Mouse (Mus musculus): Measurements from ENCODE around the gene Car7. TPM values are rescaled to one million over a fixed set of nuclear protein-coding genes. Genes with fewer than 3 reads are reported as not detected.

Car7 gene
- polyA plus RNA-seq, 2 experiments = 5.0 to 11.2 TPM

DNA sequence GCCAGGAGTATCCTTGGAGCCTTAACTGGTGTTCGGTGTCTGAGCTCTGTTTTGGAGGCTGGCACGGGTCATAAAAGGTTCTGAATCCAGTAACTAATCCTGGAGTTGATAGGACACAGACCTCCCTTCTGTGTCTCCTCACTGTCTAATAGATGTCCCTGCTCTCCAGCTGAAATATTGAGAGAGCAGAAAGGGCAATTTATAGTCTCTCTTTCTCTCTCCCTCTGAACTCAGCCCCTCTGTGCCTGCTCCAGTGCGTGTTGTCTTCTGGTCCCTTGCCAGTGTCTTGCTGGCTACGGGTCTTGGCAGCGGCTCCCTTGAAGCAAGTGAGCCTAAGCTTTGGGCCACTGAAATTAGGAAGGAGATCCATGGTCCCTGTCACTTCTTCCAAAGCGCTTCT, 63.2 kb downstream of the Car7 start:
- 79% methylated on average over 6 of the region's 6 CpGs for WGBS (ENCODE audit: insufficient replicate concordance)
- ATAC-seq (ENCODE audit: insufficient read depth) = no peak
- no peak for TF ChIP-seq EP300 (IDR thresholded peaks at IDR 0.05; ENCODE audit: low read depth)
- TF ChIP-seq CTCF (IDR thresholded peaks at IDR 0.05; ENCODE audit: low read depth) = no peak
- Histone ChIP-seq H3K4me3 (ENCODE audit: insufficient read depth in 1 of 2, low read depth in 2 of 2, low read length in 2 of 2) (no peak overlapping the region), H3K36me3 (replicated peaks; ENCODE audit: control insufficient read depth, insufficient read depth, low read depth) (peaks cover 2% of the 10 kb centered on the region; the same call in 1 of the 2 replicates), H3K4me1 (replicated peaks; ENCODE audit: control insufficient read depth in 2 of 2, insufficient read depth in 2 of 2, low read length in 1 of 2) (peaks cover 0 to 11% of the 10 kb centered on the region in 2 experiments; a peak in 3 of 4 replicates), H3K4me2 (ENCODE audit: low read depth) (no peak overlapping the region), H3K9me3 (ENCODE audit: control insufficient read depth, low read length) (no peaks in the 10 kb centered on the region), H3K27me3 (ENCODE audit: control insufficient read depth, insufficient read depth, low read length) (peaks cover 3% of the 10 kb centered on the region), H3K9ac (replicated peaks) (no peak overlapping the region), H3K27ac (no peak overlapping the region)
- DNase-seq (ENCODE audit: low read depth in 3 of 3, low spot score in 3 of 3) = no peak

DNA sequence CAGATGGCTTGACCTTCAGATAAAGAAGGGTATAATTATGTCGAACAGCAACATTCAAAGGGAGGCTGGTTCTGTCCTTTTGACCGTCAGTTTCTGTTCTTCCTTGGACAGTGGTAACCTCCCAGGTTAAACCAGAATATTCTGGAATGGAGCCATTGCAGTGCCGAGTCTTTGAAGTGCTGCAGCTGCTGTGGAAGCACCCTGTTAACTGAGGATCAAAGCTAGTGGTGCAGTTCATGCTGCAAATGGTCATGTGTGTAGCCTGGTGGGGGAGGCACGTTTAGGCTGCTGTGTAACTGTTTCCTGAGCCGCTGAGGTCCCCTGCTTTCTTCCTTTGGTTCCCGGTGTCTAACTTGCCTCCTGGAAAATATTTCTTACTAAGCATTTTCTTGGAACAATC, 64.0 kb downstream of the Car7 start:
- Histone ChIP-seq H3K4me3 (ENCODE audit: insufficient read depth in 1 of 2, low read depth in 2 of 2, low read length in 2 of 2) (no peak overlapping the region), H3K4me1 (replicated peaks; ENCODE audit: control insufficient read depth in 2 of 2, insufficient read depth in 2 of 2, low read length in 1 of 2) (peaks cover 0 to 11% of the 10 kb centered on the region in 2 experiments; a peak in 3 of 4 replicates), H3K27me3 (ENCODE audit: control insufficient read depth, insufficient read depth, low read length) (peaks cover 3% of the 10 kb centered on the region), H3K27ac (no peak overlapping the region), H3K36me3 (replicated peaks; ENCODE audit: control insufficient read depth, insufficient read depth, low read depth) (peaks cover 2% of the 10 kb centered on the region; the same call in 1 of the 2 replicates), H3K9ac (replicated peaks) (no peak overlapping the region), H3K9me3 (ENCODE audit: control insufficient read depth, low read length) (no peaks in the 10 kb centered on the region), H3K4me2 (ENCODE audit: low read depth) (no peak overlapping the region)
- TF ChIP-seq CTCF (IDR thresholded peaks at IDR 0.05; ENCODE audit: low read depth) = no peak
- TF ChIP-seq EP300 (IDR thresholded peaks at IDR 0.05; ENCODE audit: low read depth) = no peak
- DNase-seq (ENCODE audit: low read depth in 3 of 3, low spot score in 3 of 3) (no peak), ATAC-seq (ENCODE audit: insufficient read depth) (no peak)
- WGBS (ENCODE audit: insufficient replicate concordance) = 61% methylated on average over 6 of the region's 6 CpGs

Other genes starting within 250 kb of the Car7 start
- gene Cmtm2a, start 241.5 kb upstream of the Car7 start, polyA plus RNA-seq (2012; rRNA removed) = not detected in 2 replicates
- not detected in 2 replicates for gene Cmtm2a, start 241.5 kb upstream of the Car7 start, polyA plus RNA-seq (2014; fragmentation: Nextera tagmentation; extraction: Ambion mirVana)
- gene Gm45711, start 224.6 kb upstream of the Car7 start, polyA plus RNA-seq (2012; rRNA removed) = not detected in 2 replicates
- not detected in 2 replicates for gene Gm45711, start 224.6 kb upstream of the Car7 start, polyA plus RNA-seq (2014; fragmentation: Nextera tagmentation; extraction: Ambion mirVana)
- gene Cmtm1, start 224.5 kb upstream of the Car7 start, polyA plus RNA-seq (2012; rRNA removed) = not detected in 2 replicates
- gene Cmtm1, start 224.5 kb upstream of the Car7 start, polyA plus RNA-seq (2014; fragmentation: Nextera tagmentation; extraction: Ambion mirVana) = not detected in 2 replicates
- not detected in 2 replicates for gene Gm11020, start 213.1 kb upstream of the Car7 start, polyA plus RNA-seq (2012; rRNA removed)
- not detected in 2 replicates for gene Gm11020, start 213.1 kb upstream of the Car7 start, polyA plus RNA-seq (2014; fragmentation: Nextera tagmentation; extraction: Ambion mirVana)
- gene Cmtm2b, start 212.5 kb upstream of the Car7 start, polyA plus RNA-seq (2012; rRNA removed) = not detected in 2 replicates
- gene Cmtm2b, start 212.5 kb upstream of the Car7 start, polyA plus RNA-seq (2014; fragmentation: Nextera tagmentation; extraction: Ambion mirVana) = not detected in 2 replicates
- gene Cmtm3, start 195.3 kb upstream of the Car7 start, polyA plus RNA-seq (2012; rRNA removed) = 14.0 and 14.3 TPM in 2 replicates
- gene Cmtm3, start 195.3 kb upstream of the Car7 start, polyA plus RNA-seq (2014; fragmentation: Nextera tagmentation; extraction: Ambion mirVana) = 14.1 and 14.6 TPM in 2 replicates
- 1.7 TPM in 2 replicates for gene Cmtm4, start 138.9 kb upstream of the Car7 start, polyA plus RNA-seq (2012; rRNA removed)
- 0.44 and 0.54 TPM in 2 replicates for gene Cmtm4, start 138.9 kb upstream of the Car7 start, polyA plus RNA-seq (2014; fragmentation: Nextera tagmentation; extraction: Ambion mirVana)
- gene Dync1li2, start 91.6 kb upstream of the Car7 start, polyA plus RNA-seq (2012; rRNA removed) = 5.8 and 9.4 TPM in 2 replicates
- 8.2 and 9.8 TPM in 2 replicates for gene Dync1li2, start 91.6 kb upstream of the Car7 start, polyA plus RNA-seq (2014; fragmentation: Nextera tagmentation; extraction: Ambion mirVana)
- gene Terb1, start 24.8 kb upstream of the Car7 start, polyA plus RNA-seq (2012; rRNA removed) = not detected in 2 replicates
- not detected in 2 replicates for gene Terb1, start 24.8 kb upstream of the Car7 start, polyA plus RNA-seq (2014; fragmentation: Nextera tagmentation; extraction: Ambion mirVana)
- 12.4 and 23.4 TPM in 2 replicates for gene Nae1, start 52 bp upstream of the Car7 start, polyA plus RNA-seq (2012; rRNA removed)
- 36.4 and 37.5 TPM in 2 replicates for gene Nae1, start 52 bp upstream of the Car7 start, polyA plus RNA-seq (2014; fragmentation: Nextera tagmentation; extraction: Ambion mirVana)
- gene Pdp2, start 56.8 kb downstream of the Car7 start, polyA plus RNA-seq (2012; rRNA removed) = 1.4 and 1.5 TPM in 2 replicates
- 2.4 and 2.6 TPM in 2 replicates for gene Pdp2, start 56.8 kb downstream of the Car7 start, polyA plus RNA-seq (2014; fragmentation: Nextera tagmentation; extraction: Ambion mirVana)
- gene Cdh16, start 89.7 kb downstream of the Car7 start, polyA plus RNA-seq (2012; rRNA removed) = 0.01 and 0.02 TPM in 2 replicates
- gene Cdh16, start 89.7 kb downstream of the Car7 start, polyA plus RNA-seq (2014; fragmentation: Nextera tagmentation; extraction: Ambion mirVana) = not detected in 2 replicates
- 0.21 and 0.25 TPM in 2 replicates for gene Rrad, start 96.6 kb downstream of the Car7 start, polyA plus RNA-seq (2012; rRNA removed)
- 0.10 and 0.54 TPM in 2 replicates for gene Rrad, start 96.6 kb downstream of the Car7 start, polyA plus RNA-seq (2014; fragmentation: Nextera tagmentation; extraction: Ambion mirVana)
- 33.2 and 38.5 TPM in 2 replicates for gene Ciao2b, start 107.3 kb downstream of the Car7 start, polyA plus RNA-seq (2012; rRNA removed)
- 49.6 and 50.3 TPM in 2 replicates for gene Ciao2b, start 107.3 kb downstream of the Car7 start, polyA plus RNA-seq (2014; fragmentation: Nextera tagmentation; extraction: Ambion mirVana)
- 10.6 and 11.3 TPM in 2 replicates for gene Ces2a, start 199.3 kb downstream of the Car7 start, polyA plus RNA-seq (2012; rRNA removed)
- gene Ces2a, start 199.3 kb downstream of the Car7 start, polyA plus RNA-seq (2014; fragmentation: Nextera tagmentation; extraction: Ambion mirVana) = 9.9 and 12.1 TPM in 2 replicates